Mouse (Mus musculus) hindbrain, postnatal 0 days (tissue): ENCODE data around the gene Ndufa6. TPM values are rescaled to one million over a fixed set of nuclear protein-coding genes. Genes with fewer than 3 reads are reported as not detected.

Experiments used
- ATAC-seq: fragments of 200-750 bp; cut with Nextera tagmentation; 2 replicates; pipeline ENCODE4 v1.8.0; 2017; ENCODE audit warnings: mild to moderate bottlenecking, moderate TSS enrichment, moderate library complexity
- DNase-seq: peaks from one replicate; pipeline ENCODE4 v3.0.0-alpha.2; 2015; ENCODE audit warnings: low spot score
- H3K27ac ChIP-seq: fragments of 300-500 bp; sonication (generic); 2 replicates; pipeline ENCODE4 v1.5.1; 2014; ENCODE audit warnings: mild to moderate bottlenecking
- H3K27me3 ChIP-seq: fragments of 300-500 bp; sonication (generic); 2 replicates; pipeline ENCODE4 v1.6.1; 2014; ENCODE audit warnings: low read length, mixed read lengths; ENCODE audit not compliant: insufficient read depth
- H3K36me3 ChIP-seq: fragments of 300-500 bp; sonication (generic); 2 replicates; pipeline ENCODE4 v1.6.1; 2014; ENCODE audit warnings: low read length, mixed read lengths; ENCODE audit not compliant: insufficient read depth
- H3K4me1 ChIP-seq: fragments of 300-500 bp; sonication (generic); 2 replicates; pipeline ENCODE4 v1.6.1; 2014; ENCODE audit warnings: antibody characterized with exemption, low read length, mixed read lengths; ENCODE audit not compliant: insufficient read depth
- H3K4me2 ChIP-seq: fragments of 300-500 bp; sonication (generic); 2 replicates; pipeline ENCODE4 v1.6.1; 2014; ENCODE audit warnings: low read depth, mild to moderate bottlenecking, low read length, moderate library complexity, mixed read lengths
- H3K4me3 ChIP-seq: fragments of 300-500 bp; sonication (generic); 2 replicates; pipeline ENCODE4 v1.5.1; 2014; ENCODE audit warnings: low read length
- H3K9ac ChIP-seq: fragments of 300-500 bp; sonication (generic); replicated peaks from 2 replicates; pipeline ENCODE4 v1.6.1; 2014; ENCODE audit warnings: mild to moderate bottlenecking, low read length, moderate library complexity, mixed read lengths
- H3K9me3 ChIP-seq: fragments of 300-500 bp; sonication (generic); 2 replicates; pipeline ENCODE4 v1.6.1; 2016; ENCODE audit warnings: low read length, mixed read lengths
- CTCF ChIP-seq: IDR thresholded peaks from 2 replicates; pipeline ENCODE4 v1.5.1; 2016; ENCODE audit warnings: antibody characterized with exemption, control low read depth, low read depth
- WGBS: fragments of 180-500 bp; shearing (Covaris S2); extraction: QIAGEN DNeasy Blood & Tissue Kit; methylation state at CpG from one replicate; pipeline ENCODE4 v1.1.7; 2014; 5-methylcytosine and 5-hydroxymethylcytosine counted together
- polyA plus RNA-seq: library from polyadenylated mRNA; unstranded; fragments of >200 nt; fragmentation: Nextera tagmentation; extraction: Ambion mirVana; gene quantifications from 2 replicates; pipeline ENCODE4 v1.2.1, GENCODE M21; 2015
- total RNA-seq: library from RNA; depleted of rRNA; stranded (reverse); fragments of >200 nt; gene quantifications from 2 replicates; pipeline ENCODE4 v1.2.3, GENCODE M21; 2014

Ndufa6 gene
- total and polyA plus RNA-seq, 2 experiments from 2014 or later: 194 to 516 TPM

GRCm38 (mm10) chr15:82337875-82338274 is 16.2 kb downstream of the Ndufa6 start:
- peaks cover 14% of the 10 kb centered on the region; the same call in 1 of the 2 replicates for H3K4me1 ChIP-seq
- DNase-seq: no peak
- H3K9ac ChIP-seq: peak overlapping the region; percentile 54
- no peak for ATAC-seq
- no peaks in the 10 kb centered on the region for H3K27me3 ChIP-seq
- H3K4me3 ChIP-seq: peak overlapping the region; percentile 48
- peak overlapping the region; percentile 45; the same call in 1 of the 2 replicates for H3K27ac ChIP-seq
- no peak for TF ChIP-seq CTCF
- H3K4me2 ChIP-seq: peak overlapping the region; percentile 64
- 44% methylated on average over 4 of the region's 4 CpGs for WGBS
- H3K9me3 ChIP-seq: no peaks in the 10 kb centered on the region
- 0 out of 2 replicates have a peak, but pooled peaks cover 6% of the 10 kb centered on the region for H3K36me3 ChIP-seq

DNA sequence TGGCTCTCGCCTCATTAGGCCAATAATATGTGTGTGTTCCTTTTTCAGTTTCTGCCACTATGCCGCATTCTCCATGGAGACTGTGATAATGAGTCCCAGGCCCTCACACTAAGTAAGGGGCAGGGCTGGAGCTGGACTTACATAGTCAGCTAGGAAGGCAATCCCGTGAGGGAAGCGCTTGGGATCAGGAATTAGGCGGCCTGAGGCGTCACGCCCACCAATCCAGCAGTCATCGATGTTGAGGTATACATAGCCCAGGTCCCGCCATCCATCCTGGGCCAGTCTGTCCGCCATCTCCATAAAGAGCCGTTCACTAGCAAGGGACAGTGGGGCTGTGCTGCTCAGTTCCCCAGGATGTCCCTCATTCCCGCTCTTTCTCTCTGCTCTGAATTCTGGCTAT is 17.5 kb downstream of the Ndufa6 start:
- TF ChIP-seq CTCF: no peak
- DNase-seq: no peak
- Histone ChIP-seq H3K9me3 (no peaks in the 10 kb centered on the region), H3K4me3 (no peak overlapping the region), H3K36me3 (0 out of 2 replicates have a peak, but pooled peaks cover 6% of the 10 kb centered on the region), H3K27ac (no peak overlapping the region), H3K27me3 (no peaks in the 10 kb centered on the region), H3K9ac (no peak overlapping the region), H3K4me2 (no peak overlapping the region), H3K4me1 (peaks cover 14% of the 10 kb centered on the region; the same call in 1 of the 2 replicates)
- no peak for ATAC-seq
- 70% methylated on average over 12 of the region's 12 CpGs for WGBS

DNA sequence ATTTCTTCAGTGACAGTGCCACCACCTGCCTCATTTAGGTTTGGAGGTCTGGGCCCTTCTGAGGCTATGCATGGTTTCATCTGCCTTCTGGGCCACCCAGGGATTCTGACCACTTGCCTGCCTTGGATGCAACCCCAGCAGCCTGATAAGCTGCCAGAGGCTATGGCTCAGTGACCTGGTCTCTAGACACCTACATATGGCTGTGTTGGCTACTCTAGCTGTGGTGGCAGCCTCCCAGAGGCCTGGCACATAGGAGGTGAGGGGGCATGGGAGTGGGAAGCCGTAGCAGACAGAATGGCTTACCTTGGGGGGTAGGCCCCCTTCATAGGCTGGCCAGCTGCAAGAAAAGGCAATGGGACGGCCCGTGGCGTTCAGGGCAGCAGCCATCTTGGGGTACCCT is 18.9 kb downstream of the Ndufa6 start:
- Histone ChIP-seq H3K9ac (no peak overlapping the region), H3K4me1 (peaks cover 8% of the 10 kb centered on the region; the same call in 1 of the 2 replicates)
- WGBS: 96% methylated on average over 4 of the region's 4 CpGs

DNA sequence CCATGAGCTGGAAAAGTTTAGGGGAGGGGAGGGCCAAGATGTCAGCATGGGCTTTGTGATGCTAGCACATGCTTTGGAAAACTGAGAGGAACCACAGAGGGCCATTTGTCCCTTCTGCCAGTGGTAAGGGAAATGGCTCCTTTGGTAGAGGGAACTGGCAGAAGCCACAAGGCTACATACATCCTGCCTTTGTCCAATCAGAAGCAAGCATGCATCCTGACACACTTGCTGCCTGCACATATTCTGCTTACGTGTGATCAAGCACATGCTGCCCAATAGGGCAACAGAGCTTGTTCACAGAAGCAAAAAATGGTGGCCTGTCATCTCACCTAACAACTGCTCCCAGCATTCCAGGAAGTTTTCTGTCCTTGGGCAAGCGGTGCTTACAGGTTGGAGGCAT is 28.7 kb downstream of the Ndufa6 start:
- H3K4me2 ChIP-seq: no peak overlapping the region
- WGBS: 79% methylated on average over 2 of the region's 2 CpGs
- no peak overlapping the region for H3K4me3 ChIP-seq
- H3K9me3 ChIP-seq: no peaks in the 10 kb centered on the region
- DNase-seq (no peak), ATAC-seq (no peak)
- no peaks in the 10 kb centered on the region for H3K27me3 ChIP-seq
- H3K36me3 ChIP-seq: no peaks in the 10 kb centered on the region; the same call in 1 of the 2 replicates
- H3K27ac ChIP-seq: no peak overlapping the region
- H3K9ac ChIP-seq: no peak overlapping the region
- H3K4me1 ChIP-seq: no peaks in the 10 kb centered on the region
- TF ChIP-seq CTCF: no peak

More for the DNA sequence above, 18.9 kb downstream of the Ndufa6 start:
- H3K9me3 ChIP-seq: no peaks in the 10 kb centered on the region
- H3K4me2 ChIP-seq: no peak overlapping the region
- no peak for TF ChIP-seq CTCF
- no peak overlapping the region for H3K27ac ChIP-seq
- H3K4me3 ChIP-seq: no peak overlapping the region
- no peaks in the 10 kb centered on the region for H3K27me3 ChIP-seq
- DNase-seq (no peak), ATAC-seq (no peak)
- 0 out of 2 replicates have a peak, but pooled peaks cover 6% of the 10 kb centered on the region for H3K36me3 ChIP-seq

DNA sequence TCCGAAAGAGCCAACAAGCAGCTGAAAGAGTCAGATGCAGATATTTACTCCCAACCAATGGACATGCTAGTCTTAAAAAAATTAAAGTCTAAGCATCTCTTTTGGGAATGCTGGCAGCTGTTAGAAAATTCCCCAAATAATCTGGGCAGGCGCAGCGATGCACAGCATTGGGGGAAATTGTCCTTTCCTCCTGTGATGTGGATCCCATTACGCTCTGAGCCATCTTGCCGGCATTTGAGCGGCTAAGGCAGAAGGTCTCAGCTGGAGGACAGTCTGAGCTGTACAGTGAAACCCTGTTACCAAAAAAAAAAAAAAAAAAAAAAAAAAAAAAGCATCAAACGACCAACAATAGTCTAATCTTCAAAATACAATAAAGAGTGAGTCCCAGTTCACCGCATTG is 31.9 kb downstream of the Ndufa6 start:
- Histone ChIP-seq H3K27ac (no peak overlapping the region), H3K4me2 (no peak overlapping the region), H3K36me3 (no peaks in the 10 kb centered on the region), H3K4me1 (no peaks in the 10 kb centered on the region), H3K9ac (no peak overlapping the region), H3K27me3 (no peaks in the 10 kb centered on the region), H3K4me3 (no peak overlapping the region), H3K9me3 (no peaks in the 10 kb centered on the region)
- ATAC-seq (no peak), DNase-seq (no peak)
- TF ChIP-seq CTCF: no peak
- WGBS: 70% methylated on average over 8 of the region's 8 CpGs

GRCm38 (mm10) chr15:82319613-82320012 is 34.5 kb downstream of the Ndufa6 start:
- H3K36me3 ChIP-seq: no peaks in the 10 kb centered on the region
- H3K27me3 ChIP-seq: no peaks in the 10 kb centered on the region
- no peaks in the 10 kb centered on the region for H3K4me1 ChIP-seq
- WGBS: 44% methylated on average over 1 of the region's 1 CpGs
- no peak for TF ChIP-seq CTCF
- no peak overlapping the region for H3K27ac ChIP-seq
- H3K9me3 ChIP-seq: no peaks in the 10 kb centered on the region
- H3K4me2 ChIP-seq: no peak overlapping the region
- ATAC-seq (no peak), DNase-seq (no peak)
- no peak overlapping the region for H3K9ac ChIP-seq
- H3K4me3 ChIP-seq: no peak overlapping the region

DNA sequence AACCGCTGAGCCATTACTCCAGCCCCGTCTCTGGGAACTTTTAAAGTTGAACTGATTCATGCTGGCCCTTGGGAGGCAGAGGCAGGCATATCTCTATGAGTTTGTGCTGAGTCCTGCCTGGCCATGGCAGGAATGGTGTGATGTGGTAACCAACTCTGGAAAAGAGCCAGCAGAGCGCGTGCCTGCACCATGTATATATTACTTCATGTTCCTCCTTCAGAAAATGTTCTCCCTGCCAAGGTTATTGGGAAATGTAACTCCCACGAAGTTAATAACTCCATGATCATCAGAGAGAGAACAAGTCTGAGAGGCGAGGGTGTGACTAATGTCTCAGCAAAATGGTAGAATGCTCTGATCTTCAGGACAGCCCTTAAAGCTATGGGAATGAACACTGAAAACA is 36.3 kb downstream of the Ndufa6 start:
- no peak overlapping the region for H3K4me3 ChIP-seq
- TF ChIP-seq CTCF: no peak
- 91% methylated on average over 6 of the region's 6 CpGs for WGBS

More for the DNA sequence above, 36.3 kb downstream of the Ndufa6 start:
- no peaks in the 10 kb centered on the region for H3K36me3 ChIP-seq
- no peaks in the 10 kb centered on the region for H3K9me3 ChIP-seq
- H3K27ac ChIP-seq: no peak overlapping the region
- H3K4me1 ChIP-seq: no peaks in the 10 kb centered on the region
- no peak overlapping the region for H3K4me2 ChIP-seq
- ATAC-seq (no peak), DNase-seq (no peak)
- H3K27me3 ChIP-seq: no peaks in the 10 kb centered on the region
- H3K9ac ChIP-seq: no peak overlapping the region
